Mouse (Mus musculus) MEL (cell line): ENCODE results near the gene Pdzd7. TPM values are rescaled to one million over a fixed set of nuclear protein-coding genes. Genes with fewer than 3 reads are reported as not detected.

ENCODE experiments used
- DNase-seq: peaks from one replicate; pipeline ENCODE4 v3.0.0; 2011; ENCODE audit warnings: low read depth, low spot score
- H3K27ac ChIP-seq: 2 replicates; pipeline ENCODE4 v1.5.1; 2012; ENCODE audit warnings: low read depth, mild to moderate bottlenecking, control low read depth, low read length, moderate library complexity; ENCODE audit not compliant: control insufficient read depth
- H3K27me3 ChIP-seq, 2 experiments: fragments of 150-350 bp in 1 of 2; sonication (generic) in 1 of 2; 2 replicates each; pipeline ENCODE4 v1.6.1; 2012; ENCODE audit warnings: low read length in 2 of 2, mild to moderate bottlenecking in 2 of 2, improper control_type of control experiment in 1 of 2, moderate library complexity in 1 of 2; ENCODE audit not compliant: insufficient read depth in 2 of 2, control insufficient read depth in 1 of 2
- H3K36me3 ChIP-seq, 2 experiments: 2 replicates each; pipeline ENCODE4 v1.6.1; 2012 to 2014; ENCODE audit warnings: low read length in 2 of 2, improper control_type of control experiment in 1 of 2, inconsistent platforms in 1 of 2, mild to moderate bottlenecking in 1 of 2; ENCODE audit not compliant: insufficient read depth in 2 of 2, control insufficient read depth in 1 of 2
- H3K4me1 ChIP-seq, 2 experiments: fragments of 150-350 bp in 1 of 2; sonication (generic) in 1 of 2; 2 replicates each; pipeline ENCODE4 v1.6.1; 2012; ENCODE audit warnings: low read length in 2 of 2, improper control_type of control experiment in 1 of 2, mild to moderate bottlenecking in 1 of 2; ENCODE audit not compliant: insufficient read depth in 2 of 2, control insufficient read depth in 1 of 2
- H3K4me3 ChIP-seq, 2 experiments: fragments of 150-350 bp in 1 of 2; sonication (generic) in 1 of 2; 2 replicates each; pipeline ENCODE4 v1.5.1; 2012; ENCODE audit warnings: low read depth in 2 of 2, low read length in 2 of 2, mild to moderate bottlenecking in 2 of 2, moderate library complexity in 2 of 2, control low read depth in 1 of 2, improper control_type of control experiment in 1 of 2; ENCODE audit not compliant: control insufficient read depth in 1 of 2, insufficient read depth in 1 of 2
- H3K79me2 ChIP-seq: 2 replicates; pipeline ENCODE4 v1.6.1; 2012; ENCODE audit warnings: mild to moderate bottlenecking, low read length, moderate library complexity; ENCODE audit not compliant: control insufficient read depth, poor library complexity, insufficient read depth
- H3K9ac ChIP-seq: 2 replicates; pipeline ENCODE4 v1.6.1; 2012; ENCODE audit warnings: low read depth, mild to moderate bottlenecking, control low read depth, low read length, moderate library complexity; ENCODE audit not compliant: control insufficient read depth, poor library complexity, severe bottlenecking
- H3K9me3 ChIP-seq: fragments of 150-350 bp; sonication (generic); replicated peaks from 2 replicates; pipeline ENCODE4 v1.6.1; 2012; ENCODE audit warnings: mild to moderate bottlenecking, low read length, improper control_type of control experiment, moderate library complexity; ENCODE audit not compliant: insufficient read depth
- CHD2 ChIP-seq: IDR thresholded peaks from 2 replicates; pipeline ENCODE4 v1.6.1; 2011; ENCODE audit warnings: low read length, improper control_type of control experiment
- CTCF ChIP-seq, 3 experiments: IDR thresholded peaks in 2 of 3; conservative IDR thresholded peaks in 1 of 3; 2 replicates each; pipeline ENCODE4 v1.5.1; 2011 to 2012; ENCODE audit warnings: low read length in 3 of 3, low read depth in 2 of 3, mild to moderate bottlenecking in 2 of 3, improper control_type of control experiment in 1 of 3, inconsistent platforms in 1 of 3, mixed read lengths in 1 of 3, moderate library complexity in 1 of 3; ENCODE audit not compliant: control insufficient read depth in 1 of 3, insufficient read depth in 1 of 3, poor library complexity in 1 of 3, severe bottlenecking in 1 of 3
- E2F4 ChIP-seq: IDR thresholded peaks from 2 replicates; pipeline ENCODE4 v1.6.1; 2011; ENCODE audit warnings: low read depth, low read length, improper control_type of control experiment, borderline replicate concordance
- ELF1 ChIP-seq: IDR thresholded peaks from 2 replicates; pipeline ENCODE4 v1.6.1; 2014; ENCODE audit warnings: low read depth, mild to moderate bottlenecking, inconsistent platforms, low read length, improper control_type of control experiment, moderate library complexity
- EP300 ChIP-seq, 2 experiments: IDR thresholded peaks; 2 replicates each; pipeline ENCODE4 v1.6.1; 2011; ENCODE audit warnings: improper control_type of control experiment in 2 of 2, low read length in 2 of 2, low read depth in 1 of 2, mild to moderate bottlenecking in 1 of 2
- ETS1 ChIP-seq: IDR thresholded peaks from 2 replicates; pipeline ENCODE4 v1.6.1; 2012; ENCODE audit warnings: low read depth, mild to moderate bottlenecking, inconsistent platforms, low read length, improper control_type of control experiment, moderate library complexity
- GATA1 ChIP-seq: IDR thresholded peaks from 2 replicates; pipeline ENCODE4 v1.6.1; 2011; ENCODE audit warnings: low read depth, low read length, improper control_type of control experiment
- HCFC1 ChIP-seq: IDR thresholded peaks from 2 replicates; pipeline ENCODE4 v1.6.1; 2012; ENCODE audit warnings: low read depth, mild to moderate bottlenecking, inconsistent platforms, low read length, improper control_type of control experiment, moderate library complexity
- JUND ChIP-seq: IDR thresholded peaks from 2 replicates; pipeline ENCODE4 v1.6.1; 2011; ENCODE audit warnings: low read depth, mild to moderate bottlenecking, improper control_type of control experiment, low read length
- MAX ChIP-seq: IDR thresholded peaks from 2 replicates; pipeline ENCODE4 v1.6.1; 2011; ENCODE audit warnings: low read length, improper control_type of control experiment
- MAZ ChIP-seq: IDR thresholded peaks from 2 replicates; pipeline ENCODE4 v1.6.1; 2012; ENCODE audit warnings: low read depth, mild to moderate bottlenecking, inconsistent platforms, low read length, improper control_type of control experiment
- MEF2A ChIP-seq: IDR thresholded peaks from 2 replicates; pipeline ENCODE4 v1.6.1; 2014; ENCODE audit warnings: low read depth, mild to moderate bottlenecking, inconsistent platforms, low read length, improper control_type of control experiment; ENCODE audit not compliant: poor library complexity, insufficient replicate concordance, severe bottlenecking; ENCODE audit errors: extremely low read depth
- MXI1 ChIP-seq: IDR thresholded peaks from 2 replicates; pipeline ENCODE4 v1.6.1; 2011; ENCODE audit warnings: mild to moderate bottlenecking, low read depth, low read length, improper control_type of control experiment
- NELFE ChIP-seq: IDR thresholded peaks from 2 replicates; pipeline ENCODE4 v1.6.1; 2011; ENCODE audit warnings: low read depth, low read length, improper control_type of control experiment
- NRF1 ChIP-seq: IDR thresholded peaks from 2 replicates; pipeline ENCODE4 v1.6.1; 2014; ENCODE audit warnings: low read depth, mild to moderate bottlenecking, inconsistent platforms, low read length, improper control_type of control experiment, moderate library complexity; ENCODE audit not compliant: poor library complexity, insufficient read depth, severe bottlenecking
- POLR2A ChIP-seq, 2 experiments: IDR thresholded peaks; 2 replicates each; pipeline ENCODE4 v1.6.1; 2011 to 2012; ENCODE audit warnings: low read length in 2 of 2, mild to moderate bottlenecking in 2 of 2, control low read depth in 1 of 2, improper control_type of control experiment in 1 of 2, low read depth in 1 of 2, moderate library complexity in 1 of 2; ENCODE audit not compliant: control insufficient read depth in 1 of 2, insufficient read depth in 1 of 2, poor library complexity in 1 of 2
- POLR2AphosphoS2 ChIP-seq: IDR thresholded peaks from 2 replicates; pipeline ENCODE4 v1.6.1; 2011; ENCODE audit warnings: low read length, improper control_type of control experiment
- RCOR1 ChIP-seq: IDR thresholded peaks from 2 replicates; pipeline ENCODE4 v1.6.1; 2012; ENCODE audit warnings: low read depth, mild to moderate bottlenecking, inconsistent platforms, low read length, improper control_type of control experiment
- SIN3A ChIP-seq: IDR thresholded peaks from 2 replicates; pipeline ENCODE4 v1.6.1; 2012; ENCODE audit warnings: low read length, improper control_type of control experiment, inconsistent platforms
- SMC3 ChIP-seq: IDR thresholded peaks from 2 replicates; pipeline ENCODE4 v1.6.1; 2011; ENCODE audit warnings: low read depth, low read length, improper control_type of control experiment
- TBP ChIP-seq: IDR thresholded peaks from 2 replicates; pipeline ENCODE4 v1.8.0; 2011; ENCODE audit warnings: low read depth, low read length, improper control_type of control experiment
- TCF12 ChIP-seq: IDR thresholded peaks from 2 replicates; pipeline ENCODE4 v1.6.1; 2014; ENCODE audit warnings: low read depth, mild to moderate bottlenecking, inconsistent platforms, low read length, improper control_type of control experiment, moderate library complexity
- USF1 ChIP-seq: IDR thresholded peaks from 2 replicates; pipeline ENCODE4 v1.6.1; 2014; ENCODE audit warnings: low read depth, mild to moderate bottlenecking, inconsistent platforms, low read length, improper control_type of control experiment, moderate library complexity
- USF2 ChIP-seq, 2 experiments: IDR thresholded peaks; 2 replicates each; pipeline ENCODE4 v1.6.1; 2011 to 2012; ENCODE audit warnings: improper control_type of control experiment in 2 of 2, low read length in 2 of 2, borderline replicate concordance in 1 of 2, inconsistent platforms in 1 of 2, low read depth in 1 of 2, mild to moderate bottlenecking in 1 of 2; ENCODE audit not compliant: insufficient read depth in 1 of 2
- ZKSCAN1 ChIP-seq: IDR thresholded peaks from 2 replicates; pipeline ENCODE4 v1.6.1; 2012; ENCODE audit warnings: low read depth, mild to moderate bottlenecking, inconsistent platforms, low read length, improper control_type of control experiment, moderate library complexity
- ZMIZ1 ChIP-seq: IDR thresholded peaks from 2 replicates; pipeline ENCODE4 v1.6.1; 2012; ENCODE audit warnings: low read depth, mild to moderate bottlenecking, inconsistent platforms, low read length, improper control_type of control experiment, moderate library complexity
- polyA plus RNA-seq, 2 experiments: library from polyadenylated mRNA; stranded (reverse) in 1 of 2; unstranded in 1 of 2; fragments of >175 nt in 1 of 2; fragments of >200 nt in 1 of 2; gene quantifications; 2 replicates each; pipeline versions ENCODE4 v1.2.1 to v1.2.4; 2012; ENCODE audit warnings: low replicate concordance in 2 of 2, low read depth in 1 of 2; ENCODE audit not compliant: insufficient read length in 2 of 2, insufficient read depth in 1 of 2, missing spikeins in 1 of 2
- total RNA-seq: library from RNA; depleted of rRNA; stranded (reverse); fragments of 300-350 nt; gene quantifications from 2 replicates; pipeline ENCODE4 v1.2.3, GENCODE M21; 2012

Pdzd7 gene
- total and polyA plus RNA-seq, 3 experiments: 0.08 to 0.56 TPM; not detected in 1

GRCm38 (mm10) chr19:45080711-45081110 lies 35.2 kb upstream of the Pdzd7 start:
- H3K9me3 ChIP-seq: no peaks in the 10 kb centered on the region
- DNase-seq: peak; percentile 61
- H3K27me3 ChIP-seq: peaks cover 2 to 9% of the 10 kb centered on the region in 2 experiments
- H3K36me3 ChIP-seq: peaks cover 0 to 10% of the 10 kb centered on the region in 2 experiments; a peak in 2 of 4 replicates
- TF ChIP-seq POLR2A (IDR thresholded peaks at IDR 0.05; ENCODE audit: control insufficient read depth in 1 of 2, insufficient read depth in 1 of 2, low read depth in 1 of 2, low read length in 2 of 2, poor library complexity in 1 of 2) (no peak), MXI1 (peak; percentile 24; the same call in 1 of the 2 replicates), TCF12 (no peak)
- no peak overlapping the region for H3K27ac ChIP-seq
- peaks cover 0 to 24% of the 10 kb centered on the region in 2 experiments; a peak in 2 of 4 replicates for H3K4me1 ChIP-seq
- H3K4me3 ChIP-seq: peak overlapping the region; percentile 53 to 70
- H3K9ac ChIP-seq: peak overlapping the region; percentile 56
- H3K79me2 ChIP-seq: no peaks in the 10 kb centered on the region; the same call in 1 of the 2 replicates

- Histone ChIP-seq H3K36me3 (peaks cover 0 to 10% of the 10 kb centered on the region in 2 experiments; a peak in 2 of 4 replicates), H3K9ac (peak overlapping the region; percentile 56), H3K9me3 (no peaks in the 10 kb centered on the region), H3K4me1 (peaks cover 0 to 24% of the 10 kb centered on the region in 2 experiments; a peak in 2 of 4 replicates), H3K4me3 (peak overlapping the region; percentile 53 to 70), H3K27ac (peak overlapping the region; percentile 78), H3K27me3 (peaks cover under 1 to 6% of the 10 kb centered on the region in 2 experiments; a peak in 2 of 4 replicates), H3K79me2 (no peaks in the 10 kb centered on the region; the same call in 1 of the 2 replicates)
- TF ChIP-seq TCF12: peak; percentile 37; the same call in 1 of the 2 replicates
- TF ChIP-seq MXI1: peak; percentile 85
- TF ChIP-seq HCFC1: peak; percentile 63; the same call in 1 of the 2 replicates
- peak; percentile 57 for TF ChIP-seq ETS1
- TF ChIP-seq POLR2AphosphoS2: peak; percentile 36; the same call in 1 of the 2 replicates
- TF ChIP-seq NRF1: peak; percentile 33; the same call in 1 of the 2 replicates
- peak; percentile 74; the same call in 1 of the 2 replicates for TF ChIP-seq TBP
- no peak for TF ChIP-seq USF2 (IDR thresholded peaks at IDR 0.05; ENCODE audit: borderline replicate concordance in 1 of 2, insufficient read depth in 1 of 2, low read depth in 1 of 2, low read length in 2 of 2)
- peak; percentile 16; the same call in 1 of the 2 replicates for TF ChIP-seq CHD2
- TF ChIP-seq MAX: peak; percentile 78
- TF ChIP-seq RCOR1: peak; percentile 42
- TF ChIP-seq SMC3: peak; percentile 31
- TF ChIP-seq MAZ: peak; percentile 83; the same call in 1 of the 2 replicates
- TF ChIP-seq E2F4: peak; percentile 66; the same call in 1 of the 2 replicates
- TF ChIP-seq NELFE: peak; percentile 52
- 0 out of 2 replicates have a peak, but pooled peaks have one; percentile 22 for TF ChIP-seq ELF1
- TF ChIP-seq ZKSCAN1: peak; percentile 42; the same call in 1 of the 2 replicates
- 0 out of 2 replicates have a peak, but pooled peaks have one; percentile 39 for TF ChIP-seq ZMIZ1
- peak in 1 of 2 experiments; percentile 36; a peak in 1 of 4 replicates for TF ChIP-seq POLR2A (IDR thresholded peaks at IDR 0.05; ENCODE audit: control insufficient read depth in 1 of 2, insufficient read depth in 1 of 2, low read depth in 1 of 2, low read length in 2 of 2, poor library complexity in 1 of 2)
- TF ChIP-seq MEF2A: no peak
- TF ChIP-seq JUND: 0 out of 2 replicates have a peak, but pooled peaks have one; percentile 9
- no peak for TF ChIP-seq GATA1
- TF ChIP-seq EP300 (IDR thresholded peaks at IDR 0.05; ENCODE audit: low read depth in 1 of 2, low read length in 2 of 2): no peak; a peak in 3 of 4 replicates
- TF ChIP-seq USF1: no peak
- peak in 2 of 3 experiments; percentile 12 to 31; a peak in 3 of 6 replicates for TF ChIP-seq CTCF (IDR thresholded peaks at IDR 0.05 in 2 of 3, conservative IDR thresholded peaks at IDR 0.05 in 1 of 3; ENCODE audit: control insufficient read depth in 1 of 3, insufficient read depth in 1 of 3, low read depth in 2 of 3, low read length in 3 of 3, poor library complexity in 1 of 3, severe bottlenecking in 1 of 3)
- peak; percentile 80 for TF ChIP-seq SIN3A
- DNase-seq: peak; percentile 95
Observed at GRCm38 (mm10) chr19:45079769-45080515, 34.4 kb upstream of the Pdzd7 start.
